Mouse (Mus musculus) midbrain, embryonic 14.5 days (tissue): Measurements from ENCODE around the gene Elof1. TPM values are rescaled to one million over a fixed set of nuclear protein-coding genes. Genes with fewer than 3 reads are reported as not detected.
A peak's percentile ranks its signal among the peaks of the same experiment; 100 is the strongest.
"Not testable (repeated sequence)": the region's sequence is repeated elsewhere in the genome, so short reads cannot be mapped to it uniquely, and the experiment has no call there.

ENCODE experiments used
- ATAC-seq: fragments of 200-750 bp; cut with Nextera tagmentation; 2 replicates; pipeline ENCODE4 v1.8.0; 2017; ENCODE audit warnings: moderate number of reproducible peaks, moderate library complexity; ENCODE audit not compliant: low FRiP score, low TSS enrichment
- DNase-seq: peaks from one replicate; pipeline ENCODE4 v3.0.0-alpha.2; 2015
- H3K27ac ChIP-seq: fragments of 300-500 bp; sonication (generic); replicated peaks from 2 replicates; pipeline ENCODE4 v1.5.1; 2014; ENCODE audit warnings: mild to moderate bottlenecking, low read depth, low read length, moderate library complexity
- H3K27me3 ChIP-seq: fragments of 300-500 bp; sonication (generic); 2 replicates; pipeline ENCODE4 v1.6.1; 2014; ENCODE audit warnings: low read length, control low read depth, mixed read lengths; ENCODE audit not compliant: control insufficient read depth, insufficient read depth
- H3K36me3 ChIP-seq: fragments of 300-500 bp; sonication (generic); 2 replicates; pipeline ENCODE4 v1.6.1; 2014; ENCODE audit warnings: low read length, control low read depth; ENCODE audit not compliant: control insufficient read depth, insufficient read depth
- H3K4me1 ChIP-seq: fragments of 300-500 bp; sonication (generic); 2 replicates; pipeline ENCODE4 v1.6.1; 2014; ENCODE audit warnings: mild to moderate bottlenecking, antibody characterized with exemption, low read length, control low read depth; ENCODE audit not compliant: control insufficient read depth, insufficient read depth
- H3K4me2 ChIP-seq: fragments of 300-500 bp; sonication (generic); 2 replicates; pipeline ENCODE4 v1.6.1; 2014; ENCODE audit warnings: mild to moderate bottlenecking, low read length, moderate library complexity
- H3K4me3 ChIP-seq: fragments of 300-500 bp; sonication (generic); replicated peaks from 2 replicates; pipeline ENCODE4 v1.5.1; 2014; ENCODE audit warnings: low read depth, low read length
- H3K9ac ChIP-seq: fragments of 300-500 bp; sonication (generic); replicated peaks from 2 replicates; pipeline ENCODE4 v1.6.1; 2014; ENCODE audit warnings: mild to moderate bottlenecking, low read length, moderate library complexity
- H3K9me3 ChIP-seq: fragments of 300-500 bp; sonication (generic); 2 replicates; pipeline ENCODE4 v1.6.1; 2016; ENCODE audit warnings: low read length, control low read depth, mixed read lengths; ENCODE audit not compliant: control insufficient read depth
- WGBS: fragments of 180-500 bp; shearing (Covaris S2); extraction: QIAGEN DNeasy Blood & Tissue Kit; methylation state at CpG from one replicate; pipeline ENCODE4 v1.1.7; 2014; 5-methylcytosine and 5-hydroxymethylcytosine counted together
- polyA plus RNA-seq: library from polyadenylated mRNA; unstranded; fragments of >200 nt; fragmentation: Nextera tagmentation; extraction: Ambion mirVana; gene quantifications from 2 replicates; pipeline ENCODE4 v1.2.1, GENCODE M21; 2014

The Elof1 gene
- polyA plus RNA-seq, 1 experiment from 2014 or later: 182 TPM

GRCm38 (mm10) chr9:22087034-22087618 is 29.8 kb downstream of the Elof1 start:
- 83% methylated on average over 2 of the region's 2 CpGs for WGBS
- Histone ChIP-seq H3K9me3 (no peaks in the 10 kb centered on the region), H3K4me1 (peaks cover 8% of the 10 kb centered on the region), H3K4me2 (no peak overlapping the region), H3K27ac (no peak overlapping the region), H3K4me3 (no peak overlapping the region), H3K27me3 (no peaks in the 10 kb centered on the region), H3K36me3 (0 out of 2 replicates have a peak, but pooled peaks cover 5% of the 10 kb centered on the region), H3K9ac (no peak overlapping the region)
- ATAC-seq (no peak), DNase-seq (no peak)

- H3K4me2 ChIP-seq: peak overlapping the region; percentile 81
- H3K27me3 ChIP-seq: no peaks in the 10 kb centered on the region
- WGBS: 84% methylated on average over 6 of the region's 6 CpGs
- peak overlapping the region; percentile 83 for H3K9ac ChIP-seq
- ATAC-seq (no peak), DNase-seq (no peak)
- 0 out of 2 replicates have a peak overlapping the region, but pooled peaks have one; percentile 77 for H3K27ac ChIP-seq
- H3K4me1 ChIP-seq: peaks cover 8% of the 10 kb centered on the region
- no peaks in the 10 kb centered on the region for H3K9me3 ChIP-seq
- peak overlapping the region; percentile 75 for H3K4me3 ChIP-seq
- H3K36me3 ChIP-seq: 0 out of 2 replicates have a peak, but pooled peaks cover 5% of the 10 kb centered on the region
Observed at GRCm38 (mm10) chr9:22086012-22086411, 31.0 kb downstream of the Elof1 start.

- ATAC-seq: peak; percentile 99
- WGBS: under 1% methylated on average over 48 of the region's 48 CpGs
- Histone ChIP-seq H3K27ac (peak within 1 kb of the TSS; percentile 77), H3K9ac (peak within 1 kb of the TSS; percentile 83), H3K9me3 (no peaks in the 10 kb centered on the region), H3K4me1 (peaks cover 8% of the 10 kb centered on the region), H3K4me3 (peak within 1 kb of the TSS; percentile 75), H3K4me2 (peak within 1 kb of the TSS; percentile 81), H3K27me3 (no peaks in the 10 kb centered on the region), H3K36me3 (peaks cover 8% of the 10 kb centered on the region; the same call in 1 of the 2 replicates)
- DNase-seq: peak; percentile 97
Observed at GRCm38 (mm10) chr9:22085022-22085834, 31.7 kb downstream of the Elof1 start, which contains the start of gene Ecsit. Gene Ecsit, minus strand, starts transcription at chr9:22085438.

- Histone ChIP-seq H3K27ac (no peak overlapping the region), H3K27me3 (no peaks in the 10 kb centered on the region), H3K36me3 (peaks cover 13% of the 10 kb centered on the region), H3K9me3 (no peaks in the 10 kb centered on the region), H3K4me3 (peak overlapping the region; percentile 75), H3K9ac (peak overlapping the region; percentile 83), H3K4me2 (peak overlapping the region; percentile 81), H3K4me1 (peaks cover 8% of the 10 kb centered on the region)
- no peak for DNase-seq
- 34% methylated on average over 4 of the region's 4 CpGs for WGBS
- no peak for ATAC-seq
Observed at GRCm38 (mm10) chr9:22084667-22085021, 32.3 kb downstream of the Elof1 start.

GRCm38 (mm10) chr9:22076223-22076622 is 40.7 kb downstream of the Elof1 start:
- Histone ChIP-seq H3K9me3 (no peaks in the 10 kb centered on the region), H3K27ac (no peak overlapping the region), H3K36me3 (peaks cover 43% of the 10 kb centered on the region), H3K27me3 (no peaks in the 10 kb centered on the region), H3K4me2 (no peak overlapping the region), H3K9ac (no peak overlapping the region), H3K4me3 (no peak overlapping the region), H3K4me1 (0 out of 2 replicates have a peak, but pooled peaks cover 3% of the 10 kb centered on the region)
- ATAC-seq (no peak), DNase-seq (no peak)
- 94% methylated on average over 23 of the region's 23 CpGs for WGBS

GRCm38 (mm10) chr9:22075778-22076177 is 41.2 kb downstream of the Elof1 start:
- not testable (repeated sequence) for H3K9me3 ChIP-seq, H3K27me3 ChIP-seq, H3K27ac ChIP-seq, H3K4me1 ChIP-seq, H3K4me3 ChIP-seq, ATAC-seq, H3K4me2 ChIP-seq, DNase-seq, H3K9ac ChIP-seq
- H3K36me3 ChIP-seq: peaks cover 43% of the 10 kb centered on the region
- WGBS: 79% methylated on average over 5 of the region's 5 CpGs

GRCm38 (mm10) chr9:22072276-22072675 is 44.7 kb downstream of the Elof1 start:
- peaks cover 33% of the 10 kb centered on the region for H3K36me3 ChIP-seq
- no peak for ATAC-seq

GRCm38 (mm10) chr9:22070791-22071573 is 46.0 kb downstream of the Elof1 start, which contains the start of the genes Gm49318 and Zfp653:
Gene Gm49318, minus strand, starts transcription at chr9:22071259.
Gene Zfp653, minus strand, starts transcription at chr9:22071376.
- H3K27ac ChIP-seq: peak within 1 kb of the TSS; percentile 98
- peak; percentile 96 for ATAC-seq
- peak within 1 kb of the TSS; percentile 62 for H3K4me2 ChIP-seq
- peak within 1 kb of the TSS; percentile 90 for H3K9ac ChIP-seq
- under 1% methylated on average over 76 of the region's 87 CpGs for WGBS
- peaks cover 38% of the 10 kb centered on the region for H3K36me3 ChIP-seq
- H3K27me3 ChIP-seq: no peaks in the 10 kb centered on the region
- 0 out of 2 replicates have a peak, but pooled peaks cover 9% of the 10 kb centered on the region for H3K4me1 ChIP-seq
- peak; percentile 99 for DNase-seq
- peak within 1 kb of the TSS; percentile 80 for H3K4me3 ChIP-seq
- no peaks in the 10 kb centered on the region for H3K9me3 ChIP-seq

More at GRCm38 (mm10) chr9:22072276-22072675, 44.7 kb downstream of the Elof1 start:
- Histone ChIP-seq H3K27me3 (no peaks in the 10 kb centered on the region), H3K4me1 (0 out of 2 replicates have a peak, but pooled peaks cover 9% of the 10 kb centered on the region), H3K9me3 (no peaks in the 10 kb centered on the region), H3K27ac (no peak overlapping the region), H3K4me3 (no peak overlapping the region), H3K4me2 (no peak overlapping the region), H3K9ac (no peak overlapping the region)
- WGBS: 93% methylated on average over 4 of the region's 4 CpGs
- DNase-seq: no peak
